Mouse (Mus musculus) left cerebral cortex, adult 2 months (tissue): Measurements from ENCODE around the gene Id2. TPM values are rescaled to one million over a fixed set of nuclear protein-coding genes. Genes with fewer than 3 reads are reported as not detected.

Experiments used
- DNase-seq, 2 experiments: peaks; one replicate each; pipeline ENCODE4 v3.0.0; 2021 to 2022; ENCODE audit warnings: low spot score in 2 of 2, mixed read lengths in 1 of 2; ENCODE audit errors: extremely low spot score in 1 of 2
- H3K27ac ChIP-seq: fragments of 200-600 bp; 2 replicates; pipeline ENCODE4 v1.8.1; 2022
- H3K4me3 ChIP-seq: fragments of 200-600 bp; 2 replicates; pipeline ENCODE4 v1.8.1; 2022
- CTCF ChIP-seq: fragments of 200-600 bp; IDR thresholded peaks from 2 replicates; pipeline ENCODE4 v1.8.1; 2022; ENCODE audit warnings: antibody characterized with exemption, mild to moderate bottlenecking, moderate library complexity
- intact Hi-C: fragments of 180-260 bp; cut with DNase I; formaldehyde crosslinking; loops from one replicate; pipeline ENCODE4 v1.15.1; 2025
- total RNA-seq, 2 experiments: library from RNA; stranded (reverse); gene quantifications; 2 replicates each; pipeline ENCODE4 v1.2.3; 2021

Id2 gene
- total RNA-seq, 2 experiments from 2014 or later, result 140 to 167 TPM

DNA sequence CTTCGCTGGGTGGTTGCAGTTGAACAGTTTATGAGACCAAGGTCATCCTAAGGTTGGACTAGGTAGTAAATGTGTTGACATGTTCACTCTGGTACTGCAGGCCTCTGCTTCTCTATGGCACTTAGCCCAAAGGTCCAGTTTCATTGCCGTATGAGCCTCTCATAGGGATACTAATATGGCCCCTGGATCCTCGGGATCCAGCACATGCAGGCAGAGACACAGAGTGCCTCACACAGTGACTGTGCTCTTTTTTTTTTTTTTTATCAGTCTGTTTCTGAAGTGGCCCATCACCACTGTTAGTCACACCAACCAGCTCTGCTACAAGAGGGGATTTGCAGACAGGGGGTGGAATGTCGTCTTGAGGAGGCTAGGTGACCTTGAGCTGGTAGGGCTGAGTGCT lies 23.6 kb downstream of the Id2 start:
- intact Hi-C loops, result no loop called here
- Histone ChIP-seq H3K27ac (no peak overlapping the region), H3K4me3 (no peak overlapping the region)
- DNase-seq, result no peak
- TF ChIP-seq CTCF, result no peak

DNA sequence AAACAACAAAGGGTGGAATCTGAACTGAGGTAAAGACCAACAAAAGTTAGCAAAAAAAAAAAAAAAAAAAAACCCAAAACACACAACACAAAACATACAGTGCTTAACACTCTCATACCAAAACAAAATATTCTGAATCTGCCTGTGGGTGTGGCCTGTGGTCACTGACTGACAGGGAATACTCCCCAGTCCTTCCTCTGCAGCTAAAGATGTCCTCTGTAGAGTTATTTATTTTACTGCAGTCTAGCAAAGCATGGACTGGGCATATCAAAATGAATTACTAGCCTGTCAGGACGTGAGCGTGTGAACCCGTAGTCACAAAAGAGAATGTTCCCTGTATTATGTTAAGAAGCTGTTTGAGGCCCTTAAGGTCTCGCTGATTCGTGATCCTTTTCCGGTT lies 34.7 kb downstream of the Id2 start:
- intact Hi-C loops, result no loop called here

GRCm38 (mm10) chr12:25060901-25061300 lies 36.0 kb downstream of the Id2 start:
- TF ChIP-seq CTCF, result no peak
- H3K27ac ChIP-seq, result no peak overlapping the region
- intact Hi-C loops, result no loop called here
- no peak overlapping the region for H3K4me3 ChIP-seq
- DNase-seq, result no peak

More for the DNA sequence above, 34.7 kb downstream of the Id2 start:
- no peak overlapping the region for H3K4me3 ChIP-seq
- TF ChIP-seq CTCF, result no peak
- no peak overlapping the region for H3K27ac ChIP-seq
- no peak for DNase-seq

DNA sequence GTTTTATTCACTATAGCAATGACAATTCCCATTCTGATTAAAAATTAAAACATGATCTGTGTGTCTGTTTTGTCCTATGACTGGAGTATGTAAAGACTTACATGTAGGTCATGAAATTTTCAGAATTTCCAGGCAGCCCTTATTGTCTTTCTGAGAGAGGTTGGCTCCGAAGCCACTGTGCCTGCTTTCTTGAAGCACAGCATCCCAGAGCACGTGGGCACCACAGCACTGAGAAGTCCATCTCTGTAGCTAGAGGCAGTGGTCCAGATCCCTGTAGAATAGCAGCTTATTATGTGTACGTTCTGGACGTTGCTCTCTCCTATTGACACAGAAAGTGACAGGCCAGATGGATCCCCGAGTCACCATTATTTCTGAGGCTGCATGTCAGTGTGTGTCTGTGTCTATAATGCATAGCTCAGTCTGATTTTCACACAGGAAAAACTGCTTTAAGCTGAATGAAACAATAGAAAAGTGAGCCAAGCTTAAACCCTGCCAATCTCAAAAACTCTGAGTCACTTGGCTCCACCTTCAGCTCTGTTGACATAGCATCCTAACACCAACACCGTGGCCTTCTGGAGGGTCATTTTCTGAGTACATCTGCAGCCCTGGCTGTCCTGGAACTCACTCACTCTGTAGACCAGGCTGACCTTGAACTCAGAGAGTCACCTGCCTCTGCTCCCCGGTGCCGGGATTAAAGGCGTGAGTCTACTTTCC lies 37.3 kb downstream of the Id2 start:
- intact Hi-C loops, result no loop called here
- DNase-seq, result no peak
- H3K4me3 ChIP-seq, result no peak overlapping the region
- peak overlapping the region; percentile 56; the same call in 1 of the 2 replicates for H3K27ac ChIP-seq
- TF ChIP-seq CTCF, result no peak

GRCm38 (mm10) chr12:25054963-25055362 lies 42.0 kb downstream of the Id2 start:
- no peak overlapping the region for H3K4me3 ChIP-seq
- TF ChIP-seq CTCF, result no peak
- intact Hi-C loops, result no loop called here
- no peak overlapping the region; the same call in 1 of the 2 replicates for H3K27ac ChIP-seq
- no peak for DNase-seq

GRCm38 (mm10) chr12:25054511-25054910 lies 42.4 kb downstream of the Id2 start:
- intact Hi-C loops, result no loop called here
- H3K4me3 ChIP-seq, result no peak overlapping the region
- no peak for TF ChIP-seq CTCF
- DNase-seq, result no peak
- H3K27ac ChIP-seq, result peak overlapping the region; percentile 50; the same call in 1 of the 2 replicates

- no peak overlapping the region for H3K4me3 ChIP-seq
- H3K27ac ChIP-seq, result no peak overlapping the region
- intact Hi-C loops, result no loop called here
- TF ChIP-seq CTCF, result no peak
- DNase-seq, result no peak
Observed at GRCm38 (mm10) chr12:25049253-25049652, 47.7 kb downstream of the Id2 start.

GRCm38 (mm10) chr12:25044579-25044978 lies 52.4 kb downstream of the Id2 start:
- no peak for TF ChIP-seq CTCF
- Histone ChIP-seq H3K4me3 (no peak overlapping the region), H3K27ac (no peak overlapping the region)
- DNase-seq, result no peak
- intact Hi-C loops, result no loop called here

- no peak for DNase-seq
- Histone ChIP-seq H3K27ac (no peak overlapping the region), H3K4me3 (no peak overlapping the region)
- no peak for TF ChIP-seq CTCF
- intact Hi-C loops, result no loop called here
Observed at GRCm38 (mm10) chr12:25044056-25044455, 52.9 kb downstream of the Id2 start.

Other genes with a start within 250 kb of the Id2 start
- gene Kidins220, start 122.2 kb downstream of the Id2 start, total RNA-seq, result 100 to 1,000 TPM; 301 to 346 TPM